Mouse (Mus musculus) kidney, adult 2 months (tissue): ENCODE measurements around the gene Gm3854.

Experiments used
- CTCF ChIP-seq: fragments of 200-500 bp; conservative IDR thresholded peaks from 2 replicates; pipeline ENCODE4 v1.5.1; 2011; ENCODE audit warnings: low read depth, mild to moderate bottlenecking, control low read depth, low read length, moderate library complexity, mixed read lengths; ENCODE audit not compliant: insufficient read depth, insufficient read length
- POLR2A ChIP-seq: fragments of 200-500 bp; IDR thresholded peaks from one replicate; pipeline ENCODE4 v1.6.1; 2011; ENCODE audit warnings: low read depth, low read length, control low read depth

DNA sequence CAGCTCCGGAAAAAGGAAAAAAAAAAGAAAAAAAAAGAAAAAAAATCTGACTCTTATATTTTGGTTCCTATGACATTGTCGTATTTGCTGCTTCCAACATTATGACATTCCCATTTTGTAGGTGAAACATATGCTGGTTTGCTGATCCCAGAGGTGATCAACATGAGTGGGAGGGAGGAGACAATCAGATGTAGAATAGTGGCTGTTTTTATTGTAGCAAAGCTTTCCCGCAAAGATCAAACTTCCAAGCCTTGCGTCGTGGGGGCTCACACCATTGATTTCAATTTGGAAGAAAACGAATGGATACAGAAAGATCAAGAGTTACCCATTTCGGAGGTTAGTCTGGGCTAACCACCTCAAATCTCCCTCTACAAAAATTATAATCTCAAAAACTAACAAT, 18.2 kb downstream of the Gm3854 start:
- TF ChIP-seq CTCF (no peak), POLR2A (no peak)
